Mouse (Mus musculus) forebrain, embryonic 10.5 days (tissue): ENCODE data around the gene Glcci1. TPM values are rescaled to one million over a fixed set of nuclear protein-coding genes. Genes with fewer than 3 reads are reported as not detected.

ENCODE experiments used
- DNase-seq: peaks from one replicate; pipeline ENCODE4 v3.0.0-alpha.2; 2017; ENCODE audit warnings: low spot score; ENCODE audit errors: extremely low spot score
- H3K27ac ChIP-seq: fragments of 300-500 bp; sonication (generic); 2 replicates; pipeline ENCODE4 v1.5.1; 2016; ENCODE audit warnings: mild to moderate bottlenecking
- H3K27me3 ChIP-seq: fragments of 300-500 bp; sonication (generic); 2 replicates; pipeline ENCODE4 v1.6.1; 2016; ENCODE audit warnings: mild to moderate bottlenecking; ENCODE audit not compliant: poor library complexity, severe bottlenecking
- H3K36me3 ChIP-seq: fragments of 300-500 bp; sonication (generic); replicated peaks from 2 replicates; pipeline ENCODE4 v1.6.1; 2016; ENCODE audit warnings: mild to moderate bottlenecking, moderate library complexity
- H3K4me1 ChIP-seq: fragments of 300-500 bp; sonication (generic); 2 replicates; pipeline ENCODE4 v1.6.1; 2016
- H3K4me3 ChIP-seq: fragments of 300-500 bp; sonication (generic); 2 replicates; pipeline ENCODE4 v1.5.1; 2016; ENCODE audit warnings: mild to moderate bottlenecking, moderate library complexity
- H3K9me3 ChIP-seq: fragments of 300-500 bp; sonication (generic); 2 replicates; pipeline ENCODE4 v1.6.1; 2016; ENCODE audit warnings: mild to moderate bottlenecking, moderate library complexity
- WGBS: fragments of 180-500 bp; shearing (Covaris S2); methylation state at CpG from one replicate; pipeline ENCODE4 v1.1.7; 2016; 5-methylcytosine and 5-hydroxymethylcytosine counted together
- polyA plus RNA-seq: library from polyadenylated mRNA; unstranded; fragments of >200 nt; fragmentation: Nextera tagmentation; extraction: Ambion mirVana; gene quantifications from 2 replicates; pipeline ENCODE4 v1.2.1, GENCODE M21; 2016

Gene Glcci1
- polyA plus RNA-seq, 1 experiment from 2014 or later = 5.8 TPM

DNA sequence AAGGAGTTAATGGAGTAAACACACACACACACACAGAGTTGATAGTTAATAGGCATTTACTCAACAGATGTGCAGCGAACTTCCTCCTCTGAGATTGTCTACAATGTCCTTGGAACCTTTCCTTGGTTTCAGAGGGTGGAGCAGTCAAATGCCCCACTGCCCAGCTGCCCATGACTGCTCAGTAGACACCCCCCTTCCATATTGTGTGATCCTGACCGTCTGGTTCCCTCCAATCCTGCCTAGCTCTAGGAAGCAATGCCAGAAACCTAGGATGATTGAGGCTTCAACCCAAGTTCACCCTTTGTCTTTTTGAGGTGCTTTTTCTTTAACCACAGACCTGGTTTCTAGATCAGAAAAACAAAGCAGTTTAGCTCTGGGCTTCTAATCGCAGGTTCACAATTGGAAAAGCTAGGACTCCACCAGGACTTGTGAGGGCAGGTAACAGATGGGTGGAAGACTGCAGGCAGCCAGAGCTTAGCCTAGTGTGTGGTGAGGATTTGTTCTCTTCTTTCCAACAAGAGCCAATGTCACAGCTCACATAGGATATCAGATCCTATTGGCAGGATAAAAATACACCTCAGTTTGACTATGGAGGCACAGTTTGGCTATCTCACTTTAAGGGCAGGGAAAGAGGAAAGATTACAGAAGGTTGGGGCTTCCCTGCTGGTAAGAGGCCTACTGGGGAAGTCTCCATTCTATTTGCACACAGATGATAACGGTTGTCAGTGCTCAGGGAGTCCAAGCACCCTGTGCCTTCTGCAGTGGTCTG lies 110.4 kb downstream of the Glcci1 start:
- DNase-seq = no peak
- Histone ChIP-seq H3K4me1 (no peaks in the 10 kb centered on the region), H3K27me3 (no peaks in the 10 kb centered on the region), H3K36me3 (no peaks in the 10 kb centered on the region), H3K27ac (no peak overlapping the region), H3K9me3 (no peaks in the 10 kb centered on the region), H3K4me3 (no peak overlapping the region)
- WGBS = 82% methylated on average over 4 of the region's 4 CpGs

- WGBS = 86% methylated on average over 3 of the region's 3 CpGs
- H3K4me3 ChIP-seq = no peak overlapping the region
- no peaks in the 10 kb centered on the region for H3K36me3 ChIP-seq
- H3K27ac ChIP-seq = no peak overlapping the region
- no peak for DNase-seq
- H3K4me1 ChIP-seq = peaks cover 5% of the 10 kb centered on the region; the same call in 1 of the 2 replicates
- no peaks in the 10 kb centered on the region for H3K9me3 ChIP-seq
- H3K27me3 ChIP-seq = no peaks in the 10 kb centered on the region
Measured at GRCm38 (mm10) chr6:8623045-8623444, 113.6 kb downstream of the Glcci1 start.

DNA sequence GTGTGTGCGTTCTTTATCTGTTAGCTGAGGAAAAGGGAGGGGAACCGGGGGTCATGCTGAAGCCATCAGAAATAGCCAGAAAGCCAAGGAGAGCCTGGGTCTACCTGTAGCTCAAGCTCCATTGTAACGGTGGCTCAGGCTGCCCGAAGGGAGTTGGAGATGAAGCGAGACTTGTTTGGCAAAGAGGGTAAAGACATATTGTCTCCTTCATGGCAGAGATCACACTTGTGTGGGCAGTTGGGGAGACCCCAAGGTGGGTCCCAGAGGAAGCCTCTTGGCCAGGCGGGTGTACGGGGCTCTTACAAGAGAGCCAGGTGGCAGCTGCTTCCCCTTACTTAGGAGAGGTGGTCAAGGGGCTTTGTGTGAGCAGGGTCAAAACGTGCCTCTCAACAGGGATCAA lies 118.8 kb downstream of the Glcci1 start:
- Histone ChIP-seq H3K4me3 (no peak overlapping the region), H3K36me3 (no peaks in the 10 kb centered on the region), H3K27me3 (no peaks in the 10 kb centered on the region), H3K4me1 (peaks cover 5% of the 10 kb centered on the region; the same call in 1 of the 2 replicates), H3K27ac (no peak overlapping the region), H3K9me3 (no peaks in the 10 kb centered on the region)
- WGBS = 95% methylated on average over 8 of the region's 8 CpGs
- DNase-seq = no peak

- H3K4me1 ChIP-seq = peaks cover 5% of the 10 kb centered on the region; the same call in 1 of the 2 replicates
- no peaks in the 10 kb centered on the region for H3K36me3 ChIP-seq
- 88% methylated on average over 7 of the region's 7 CpGs for WGBS
- H3K27ac ChIP-seq = no peak overlapping the region
- no peak overlapping the region for H3K4me3 ChIP-seq
- H3K27me3 ChIP-seq = no peaks in the 10 kb centered on the region
- no peaks in the 10 kb centered on the region for H3K9me3 ChIP-seq
- DNase-seq = no peak
Measured at GRCm38 (mm10) chr6:8628715-8629267, 119.4 kb downstream of the Glcci1 start.

DNA sequence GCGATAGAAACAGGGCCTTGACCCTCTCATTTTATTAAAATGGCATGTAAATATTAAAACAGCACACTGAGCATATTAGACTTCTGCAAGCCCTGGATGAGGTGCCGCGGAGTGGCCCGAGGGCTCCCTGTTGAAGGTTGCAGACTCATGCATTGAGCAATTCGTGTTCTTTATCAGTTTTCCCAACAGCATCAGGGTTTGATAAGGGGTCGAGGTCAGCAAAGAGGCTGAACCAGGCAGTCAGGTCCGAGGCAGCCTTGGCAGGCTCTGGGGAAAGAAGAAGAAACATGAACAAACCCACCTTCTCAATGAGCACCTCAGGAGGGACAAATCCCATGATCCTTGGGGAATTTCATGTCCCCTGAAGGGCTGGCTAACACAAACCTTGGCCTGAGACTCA lies 121.1 kb downstream of the Glcci1 start:
- Histone ChIP-seq H3K27me3 (no peaks in the 10 kb centered on the region), H3K9me3 (no peaks in the 10 kb centered on the region), H3K4me1 (peaks cover 5% of the 10 kb centered on the region; the same call in 1 of the 2 replicates), H3K36me3 (no peaks in the 10 kb centered on the region), H3K4me3 (no peak overlapping the region), H3K27ac (no peak overlapping the region)
- 90% methylated on average over 7 of the region's 7 CpGs for WGBS
- no peak for DNase-seq

GRCm38 (mm10) chr6:8631362-8631761 lies 122.0 kb downstream of the Glcci1 start:
- Histone ChIP-seq H3K27ac (no peak overlapping the region), H3K4me3 (no peak overlapping the region), H3K4me1 (peaks cover 5% of the 10 kb centered on the region; the same call in 1 of the 2 replicates), H3K27me3 (no peaks in the 10 kb centered on the region), H3K36me3 (no peaks in the 10 kb centered on the region), H3K9me3 (no peaks in the 10 kb centered on the region)
- no peak for DNase-seq
- 81% methylated on average over 8 of the region's 8 CpGs for WGBS

DNA sequence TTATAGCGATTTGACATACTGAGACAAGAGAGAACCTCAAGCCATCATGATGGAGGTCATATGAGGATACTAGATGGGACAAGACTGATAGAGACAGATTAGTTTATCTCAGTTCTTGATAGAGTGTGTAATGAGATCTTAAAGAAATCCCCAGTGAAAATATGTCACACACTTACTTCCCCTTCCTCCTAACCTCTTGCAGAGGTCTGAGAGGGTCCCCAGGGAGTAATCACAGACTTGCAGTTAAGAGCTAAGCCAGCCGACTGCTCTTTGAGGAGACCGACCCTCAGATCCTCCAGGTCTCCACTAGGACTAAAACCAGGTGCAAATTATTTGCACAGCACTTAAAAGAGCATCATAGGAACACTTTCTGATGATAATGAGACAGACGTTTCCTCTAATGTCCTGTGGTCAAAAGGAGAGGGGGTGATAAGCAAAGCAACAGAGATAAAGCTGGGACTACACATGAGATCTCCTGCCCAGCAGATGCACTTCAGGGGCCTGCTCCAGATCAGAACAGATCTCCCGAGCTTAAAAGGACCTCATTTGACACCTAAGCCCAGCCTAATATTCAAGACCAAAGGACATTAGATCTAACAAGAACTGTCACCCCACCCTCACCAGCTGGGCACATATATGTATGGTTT lies 122.7 kb downstream of the Glcci1 start:
- Histone ChIP-seq H3K27ac (no peak overlapping the region), H3K9me3 (no peaks in the 10 kb centered on the region), H3K36me3 (no peaks in the 10 kb centered on the region), H3K4me1 (peaks cover 5% of the 10 kb centered on the region; the same call in 1 of the 2 replicates), H3K4me3 (no peak overlapping the region), H3K27me3 (no peaks in the 10 kb centered on the region)
- 80% methylated on average over 5 of the region's 5 CpGs for WGBS
- no peak for DNase-seq

DNA sequence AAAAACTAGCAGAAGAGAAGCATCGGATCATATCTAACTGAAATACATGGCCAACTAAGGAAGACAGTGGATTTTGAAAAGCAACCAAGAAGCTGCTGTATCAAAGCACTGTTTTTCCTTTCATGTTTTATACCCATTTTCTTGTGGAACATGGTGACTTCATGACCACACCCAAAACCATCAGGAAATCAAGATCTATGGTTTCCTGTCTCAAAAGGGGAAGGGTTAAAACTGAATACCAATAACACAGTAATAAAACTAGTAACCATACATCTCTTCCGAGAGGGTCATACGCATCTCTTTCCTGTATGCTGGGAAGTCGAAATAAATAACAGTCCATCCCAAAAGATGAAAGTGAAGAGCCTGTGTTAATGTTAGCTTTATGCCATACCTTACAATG lies 123.3 kb downstream of the Glcci1 start:
- DNase-seq = no peak
- Histone ChIP-seq H3K36me3 (no peaks in the 10 kb centered on the region), H3K9me3 (no peaks in the 10 kb centered on the region), H3K27ac (no peak overlapping the region), H3K4me3 (no peak overlapping the region), H3K27me3 (no peaks in the 10 kb centered on the region), H3K4me1 (no peaks in the 10 kb centered on the region)
- 95% methylated on average over 4 of the region's 4 CpGs for WGBS

DNA sequence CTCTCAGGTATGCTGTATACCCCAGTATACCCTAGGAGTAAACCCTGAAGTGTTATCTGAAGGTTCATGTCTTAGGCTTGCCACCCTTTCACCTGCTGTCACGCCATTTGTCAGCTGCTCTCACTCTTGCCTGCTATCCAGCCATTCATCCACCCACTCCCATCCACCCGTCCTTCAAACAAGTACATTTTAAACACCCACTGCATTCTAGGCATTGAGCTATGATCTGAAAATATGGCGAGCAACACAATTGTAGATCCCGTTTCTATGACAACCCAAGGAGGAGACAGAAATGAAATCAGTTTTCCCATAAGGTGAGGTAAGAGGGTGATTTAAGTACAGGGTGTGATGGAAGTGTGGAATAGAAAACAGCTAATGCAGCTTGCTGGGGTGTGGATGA lies 128.7 kb downstream of the Glcci1 start:
- DNase-seq = no peak
- no peak overlapping the region for H3K4me3 ChIP-seq
- no peaks in the 10 kb centered on the region for H3K36me3 ChIP-seq
- no peaks in the 10 kb centered on the region for H3K4me1 ChIP-seq
- no peaks in the 10 kb centered on the region for H3K9me3 ChIP-seq
- H3K27ac ChIP-seq = no peak overlapping the region
- WGBS = 95% methylated on average over 4 of the region's 4 CpGs
- H3K27me3 ChIP-seq = no peaks in the 10 kb centered on the region

GRCm38 (mm10) chr6:8638899-8639298 lies 129.5 kb downstream of the Glcci1 start:
- Histone ChIP-seq H3K27ac (no peak overlapping the region), H3K4me3 (no peak overlapping the region), H3K4me1 (no peaks in the 10 kb centered on the region), H3K9me3 (no peaks in the 10 kb centered on the region), H3K36me3 (no peaks in the 10 kb centered on the region), H3K27me3 (no peaks in the 10 kb centered on the region)
- DNase-seq = no peak
- WGBS = 89% methylated on average over 4 of the region's 4 CpGs

DNA sequence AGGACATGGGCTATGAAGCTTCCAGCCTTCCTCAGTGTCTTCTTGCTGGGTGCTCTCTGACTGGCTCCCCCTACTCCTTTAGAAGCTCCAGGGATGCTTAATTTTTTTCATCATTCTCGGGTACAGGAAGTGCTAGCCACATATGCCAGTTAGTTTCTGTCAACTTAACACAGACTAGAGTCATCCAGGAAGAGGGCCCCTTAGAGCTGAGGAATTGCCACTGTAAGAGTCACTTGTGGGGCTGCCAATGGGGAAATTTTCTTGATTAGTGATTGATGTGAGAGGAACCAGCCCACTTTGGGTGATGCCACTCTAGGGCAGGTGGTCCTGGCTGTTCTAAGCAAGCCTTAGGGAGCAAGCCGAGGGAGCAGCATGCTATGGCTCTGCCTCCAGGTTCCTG lies 130.1 kb downstream of the Glcci1 start:
- Histone ChIP-seq H3K4me1 (peaks cover under 1% of the 10 kb centered on the region), H3K4me3 (no peak overlapping the region), H3K36me3 (no peaks in the 10 kb centered on the region), H3K9me3 (no peaks in the 10 kb centered on the region), H3K27me3 (no peaks in the 10 kb centered on the region), H3K27ac (no peak overlapping the region)
- WGBS = 83% methylated on average over 2 of the region's 2 CpGs
- DNase-seq = no peak

DNA sequence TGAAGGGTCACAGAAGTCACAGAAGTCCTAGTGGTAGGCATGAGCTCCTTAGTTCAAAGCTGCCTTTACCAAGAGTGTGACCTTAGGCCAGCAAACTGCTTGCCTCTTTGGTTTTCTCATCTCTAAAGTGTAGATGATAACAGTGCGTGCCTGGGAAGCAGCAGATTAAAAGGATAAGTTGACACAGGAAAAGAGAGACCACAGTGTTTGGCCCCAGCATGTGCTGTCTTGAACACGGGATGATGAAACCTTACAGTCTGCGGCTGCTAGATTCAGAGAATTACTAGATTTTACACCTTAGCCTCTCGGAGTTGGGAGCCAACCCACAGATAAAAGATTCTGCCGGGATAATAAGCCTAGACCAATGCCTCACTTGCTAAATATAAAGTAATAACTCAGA lies 131.5 kb downstream of the Glcci1 start:
- Histone ChIP-seq H3K27me3 (no peaks in the 10 kb centered on the region), H3K4me3 (no peak overlapping the region), H3K9me3 (no peaks in the 10 kb centered on the region), H3K4me1 (peaks cover 12% of the 10 kb centered on the region), H3K27ac (no peak overlapping the region), H3K36me3 (no peaks in the 10 kb centered on the region)
- DNase-seq = no peak
- WGBS = 88% methylated on average over 5 of the region's 5 CpGs

DNA sequence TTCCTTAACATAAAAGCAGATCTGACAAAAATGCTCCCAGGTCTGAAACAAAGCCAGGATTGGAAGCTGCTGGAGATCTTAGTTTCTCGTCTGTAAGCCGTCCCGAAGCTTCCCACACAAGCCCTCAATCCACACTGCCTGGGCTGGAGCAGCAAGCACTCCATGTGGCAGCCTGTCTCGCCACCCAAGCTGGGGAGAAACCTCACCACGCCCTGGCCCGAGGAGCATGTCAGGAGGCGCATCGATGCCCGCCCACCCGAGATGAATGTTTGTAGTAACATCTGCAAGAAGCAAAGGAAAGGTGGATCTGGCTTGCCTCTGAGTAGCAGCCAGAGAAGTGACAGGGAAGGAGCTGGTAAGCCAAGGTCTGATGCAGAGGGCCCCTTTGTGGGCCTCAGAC lies 135.3 kb downstream of the Glcci1 start:
- Histone ChIP-seq H3K36me3 (no peaks in the 10 kb centered on the region), H3K27me3 (no peaks in the 10 kb centered on the region), H3K9me3 (no peaks in the 10 kb centered on the region), H3K4me1 (peaks cover 19% of the 10 kb centered on the region), H3K27ac (peak overlapping the region; percentile 68), H3K4me3 (no peak overlapping the region)
- no peak for DNase-seq
- WGBS = 89% methylated on average over 10 of the region's 10 CpGs
